Comparison of ENCODE assay signal across 8 mouse cellular contexts in genomic region chr7:89370917-89371316, GRCm38 (mm10). TPM values are rescaled to one million over a fixed set of nuclear protein-coding genes. Genes with fewer than 3 reads are reported as not detected.
DNase-seq lines count a peak whose midpoint lies in the region; ATAC-seq lines count a peak whose summit lies in the region.

No protein-coding gene starts in this region.

- no peak overlapping the region for H3K9ac ChIP-seq in heart, embryonic 16.5 days (ENCODE audit: low read length)

- DNase-seq in gastrocnemius, adult 18-20 months (ENCODE audit: low spot score): peak; percentile 28
- DNase-seq in gastrocnemius, adult 8-10 months (ENCODE audit: low spot score in 2 of 2): no peak
- DNase-seq in 416B (ENCODE audit: low read depth): peak; percentile 79
- DNase-seq in adrenal gland, postnatal 10 days: peak; percentile 62
- peak; percentile 32 for DNase-seq in layer of hippocampus, adult 9-10 months (ENCODE audit: low spot score)
- DNase-seq in retina, embryonic 14.5 days (ENCODE audit: low spot score): peak; percentile 35

- peak overlapping the region; percentile 13; the same call in 1 of the 2 replicates for H3K27ac ChIP-seq in heart, embryonic 16.5 days (ENCODE audit: low read length)

- no peak; the same call in 1 of the 2 replicates for ATAC-seq in heart, embryonic 16.5 days (replicated peaks; ENCODE audit: extremely low read depth, insufficient read depth, low FRiP score)
- no peak for ATAC-seq in erythroid progenitor cell, adult 5-6 weeks (replicated peaks; ENCODE audit: low FRiP score, poor library complexity, severe bottlenecking)

- 0% methylated on average over 1 of the region's 1 CpGs for WGBS in heart, embryonic 16.5 days

- H3K27me3 ChIP-seq in heart, embryonic 16.5 days (ENCODE audit: control insufficient read depth, insufficient read depth, low read length): no peaks in the 10 kb centered on the region

- H3K9me3 ChIP-seq in heart, embryonic 16.5 days (replicated peaks; ENCODE audit: control insufficient read depth, low read length): no peaks in the 10 kb centered on the region

- no peaks in the 10 kb centered on the region for H3K36me3 ChIP-seq in heart, embryonic 16.5 days (ENCODE audit: control insufficient read depth, insufficient read depth)

- H3K4me1 ChIP-seq in heart, embryonic 16.5 days (ENCODE audit: control insufficient read depth, insufficient read depth, low read length): peaks cover 20% of the 10 kb centered on the region

- no peak overlapping the region for H3K4me2 ChIP-seq in heart, embryonic 16.5 days (ENCODE audit: low read depth, low read length)

- H3K4me3 ChIP-seq in heart, embryonic 16.5 days (ENCODE audit: low read length): no peak overlapping the region

RNA-seq across cellular contexts. Expression of gene Tmem135, which starts 33.1 kb away (rescaled TPM):
- total RNA-seq in gastrocnemius, adult 18-20 months (2021): 10 to 100 TPM; 16.4 to 17.1 TPM
- total RNA-seq in gastrocnemius, adult 8-10 months (2022): 10 to 100 TPM; 13.9 to 18.6 (median 15.0) TPM
- total RNA-seq in adrenal gland, postnatal 10 days (2021): 10 to 100 TPM; 90.8 to 97.3 TPM
- 25.9 and 27.8 TPM in 2 replicates for polyA plus RNA-seq in heart, embryonic 16.5 days (2015; fragmentation: Nextera tagmentation; extraction: Ambion mirVana)
- total RNA-seq in erythroid progenitor cell, adult 5-6 weeks (2015; ENCODE audit: low replicate concordance): 12.2 and 12.6 TPM in 2 replicates
- 1.3 and 10.7 TPM in 2 replicates for total RNA-seq in erythroid progenitor cell, adult 5-6 weeks (2017; ENCODE audit: low replicate concordance)

RNA-seq across cellular contexts. Expression of gene Fzd4, which starts 33.2 kb away (rescaled TPM):
- total RNA-seq in gastrocnemius, adult 18-20 months (2021): 10 to 100 TPM; 19.9 to 33.3 TPM
- 10 to 100 TPM; 16.8 to 33.2 (median 27.0) TPM for total RNA-seq in gastrocnemius, adult 8-10 months (2022)
- 10 to 100 TPM; 73.5 to 79.2 TPM for total RNA-seq in adrenal gland, postnatal 10 days (2021)
- 8.5 and 11.2 TPM in 2 replicates for polyA plus RNA-seq in heart, embryonic 16.5 days (2015; fragmentation: Nextera tagmentation; extraction: Ambion mirVana)
- under 0.01 and 0.36 TPM in 2 replicates for total RNA-seq in erythroid progenitor cell, adult 5-6 weeks (2015; ENCODE audit: low replicate concordance)
- total RNA-seq in erythroid progenitor cell, adult 5-6 weeks (2017; ENCODE audit: low replicate concordance): 0.26 TPM in 1 of 2 replicates, not detected in the other

Comparison
In these comparisons a context has a peak if more than half of its experiments do, and no peak if none do; other contexts are left out.
1. DNase-seq: peak in gastrocnemius, adult 18-20 months (single experiment), 416B (single experiment), adrenal gland, postnatal 10 days (single experiment), layer of hippocampus, adult 9-10 months (single experiment) and retina, embryonic 14.5 days (single experiment); none in gastrocnemius, adult 8-10 months (0 of 2).
2. RNA of gene Tmem135, which starts 33.1 kb away (total RNA-seq): 90.8 to 97.3 TPM in adrenal gland, postnatal 10 days; 16.4 to 17.1 TPM in gastrocnemius, adult 18-20 months, 13.9 to 18.6 TPM in gastrocnemius, adult 8-10 months and 1.3 to 12.6 TPM in erythroid progenitor cell, adult 5-6 weeks; every median in the first group is over 4 times any median in the second.
3. RNA of gene Fzd4, which starts 33.2 kb away (total RNA-seq): 73.5 to 79.2 TPM in adrenal gland, postnatal 10 days, 19.9 to 33.3 TPM in gastrocnemius, adult 18-20 months and 16.8 to 33.2 TPM in gastrocnemius, adult 8-10 months; under 0.01 to 0.36 TPM in erythroid progenitor cell, adult 5-6 weeks; every median in the first group is over 10 times any median in the second.